Mouse (Mus musculus): ENCODE results near the gene Tubgcp4. TPM values are rescaled to one million over a fixed set of nuclear protein-coding genes. Genes with fewer than 3 reads are reported as not detected.

Tubgcp4 gene
- polyA plus RNA-seq, 1 experiment from 2014 or later, result 84.2 TPM

DNA sequence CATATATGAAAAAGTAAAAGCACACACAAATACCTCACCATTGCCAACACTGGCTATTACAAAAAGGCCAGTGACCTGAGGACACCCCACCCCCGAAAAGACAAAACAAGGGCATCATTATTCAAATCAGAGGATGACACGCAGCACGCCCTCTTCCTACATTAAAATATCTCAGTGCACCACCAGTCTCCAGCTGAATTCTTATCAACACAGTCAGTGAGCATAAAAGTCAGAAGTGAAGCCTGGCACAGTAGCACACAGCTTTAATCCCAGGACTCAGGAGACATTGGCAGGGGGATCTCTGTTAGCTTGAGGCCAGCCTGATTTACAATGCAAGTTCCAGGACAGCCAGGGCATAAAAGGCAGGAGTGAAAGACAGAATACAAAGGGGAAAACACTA, 36.1 kb downstream of the Tubgcp4 start:
- Histone ChIP-seq H3K27me3 (no peaks in the 10 kb centered on the region), H3K4me3 (replicated peaks) (no peak overlapping the region), H3K27ac (no peak overlapping the region), H3K4me1 (replicated peaks) (no peaks in the 10 kb centered on the region), H3K36me3 (peaks cover 97% of the 10 kb centered on the region), H3K4me2 (no peak overlapping the region), H3K9ac (replicated peaks) (no peak overlapping the region), H3K9me3 (no peaks in the 10 kb centered on the region)
- 93% methylated on average over 3 of the region's 3 CpGs for WGBS
- ATAC-seq (ENCODE audit: insufficient number of reproducible peaks, insufficient read depth, low FRiP score, low TSS enrichment, low read depth), result no peak

GRCm38 (mm10) chr2:121214491-121214890, 44.0 kb downstream of the Tubgcp4 start:
- Histone ChIP-seq H3K4me3 (replicated peaks) (no peak overlapping the region), H3K36me3 (peaks cover 96% of the 10 kb centered on the region), H3K4me2 (no peak overlapping the region), H3K9ac (replicated peaks) (no peak overlapping the region), H3K4me1 (replicated peaks) (no peaks in the 10 kb centered on the region), H3K27ac (no peak overlapping the region), H3K9me3 (no peaks in the 10 kb centered on the region), H3K27me3 (no peaks in the 10 kb centered on the region)
- WGBS, result 85% methylated on average over 3 of the region's 3 CpGs
- ATAC-seq (ENCODE audit: insufficient number of reproducible peaks, insufficient read depth, low FRiP score, low TSS enrichment, low read depth), result no peak

DNA sequence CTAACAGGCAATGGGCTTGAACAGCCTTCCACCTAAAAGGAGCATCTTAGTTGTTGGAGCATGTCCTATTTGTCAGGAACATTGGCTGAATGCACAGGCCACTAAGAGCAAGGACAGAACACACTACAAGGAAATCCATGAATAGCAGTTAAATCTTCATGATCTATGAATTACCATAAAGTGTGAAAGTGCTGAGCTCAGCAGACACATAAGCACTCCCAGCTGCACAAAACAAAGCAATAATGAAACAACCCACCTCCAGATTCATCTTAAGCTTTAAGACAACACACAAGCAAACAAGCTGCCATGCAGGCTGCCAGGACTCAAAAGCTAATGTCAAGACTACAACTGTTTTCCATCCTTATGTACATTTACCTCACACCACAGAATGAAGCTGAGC, 48.7 kb downstream of the Tubgcp4 start:
- ATAC-seq (ENCODE audit: insufficient number of reproducible peaks, insufficient read depth, low FRiP score, low TSS enrichment, low read depth), result no peak
- Histone ChIP-seq H3K4me1 (replicated peaks) (no peaks in the 10 kb centered on the region), H3K9ac (replicated peaks) (no peak overlapping the region), H3K27ac (no peak overlapping the region), H3K4me3 (replicated peaks) (no peak overlapping the region), H3K36me3 (peaks cover 93% of the 10 kb centered on the region), H3K27me3 (no peaks in the 10 kb centered on the region), H3K9me3 (no peaks in the 10 kb centered on the region), H3K4me2 (no peak overlapping the region)

DNA sequence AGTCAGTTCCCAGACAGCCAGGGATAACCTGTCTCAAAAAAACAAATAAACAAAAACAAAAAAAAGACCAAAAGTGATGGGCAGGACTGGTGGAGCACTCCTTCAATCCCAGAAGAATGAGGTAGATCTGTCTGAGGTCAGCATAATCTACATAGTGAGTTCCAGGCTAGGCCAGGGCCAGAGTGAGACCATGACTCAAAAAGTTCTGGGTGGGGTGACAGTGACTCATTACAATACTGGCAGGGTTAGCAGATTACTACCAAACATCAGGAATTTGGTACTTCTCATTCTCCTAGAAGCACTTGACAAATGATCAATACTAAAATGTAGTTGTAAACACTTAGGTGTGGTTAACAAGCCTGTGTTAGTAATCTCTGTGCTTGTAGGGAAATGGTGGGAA, 49.5 kb downstream of the Tubgcp4 start:
- Histone ChIP-seq H3K9ac (replicated peaks) (no peak overlapping the region), H3K4me1 (replicated peaks) (no peaks in the 10 kb centered on the region), H3K27ac (no peak overlapping the region), H3K27me3 (no peaks in the 10 kb centered on the region), H3K4me2 (no peak overlapping the region), H3K36me3 (peaks cover 93% of the 10 kb centered on the region), H3K9me3 (no peaks in the 10 kb centered on the region), H3K4me3 (replicated peaks) (no peak overlapping the region)
- no peak for ATAC-seq (ENCODE audit: insufficient number of reproducible peaks, insufficient read depth, low FRiP score, low TSS enrichment, low read depth)

DNA sequence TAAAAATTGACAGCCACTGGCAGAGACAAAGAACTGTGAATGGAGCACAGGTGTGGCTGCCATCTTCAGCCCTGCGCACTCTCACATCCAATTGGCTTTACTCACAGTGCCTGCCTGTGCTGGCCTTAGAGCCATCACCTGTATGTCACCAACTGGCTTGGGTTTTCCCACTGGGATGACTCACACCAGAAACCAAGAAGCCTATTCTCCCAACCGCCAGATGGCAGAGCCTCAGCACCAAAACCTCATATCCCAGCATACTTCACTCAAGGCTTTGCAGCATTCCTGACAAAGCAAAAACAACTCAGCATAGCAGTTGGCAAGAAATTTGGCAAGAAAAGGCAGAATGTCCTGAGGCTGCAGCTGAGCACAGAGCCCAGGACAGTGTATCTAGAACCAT, 52.6 kb downstream of the Tubgcp4 start:
- H3K27me3 ChIP-seq, result no peaks in the 10 kb centered on the region
- H3K9ac ChIP-seq (replicated peaks), result no peak overlapping the region
- WGBS, result 95% methylated on average over 2 of the region's 2 CpGs
- H3K9me3 ChIP-seq, result no peaks in the 10 kb centered on the region
- no peak for ATAC-seq (ENCODE audit: insufficient number of reproducible peaks, insufficient read depth, low FRiP score, low TSS enrichment, low read depth)
- peaks cover 94% of the 10 kb centered on the region for H3K36me3 ChIP-seq
- H3K4me2 ChIP-seq, result no peak overlapping the region
- no peak overlapping the region for H3K4me3 ChIP-seq (replicated peaks)
- H3K4me1 ChIP-seq (replicated peaks), result no peaks in the 10 kb centered on the region
- H3K27ac ChIP-seq, result no peak overlapping the region

DNA sequence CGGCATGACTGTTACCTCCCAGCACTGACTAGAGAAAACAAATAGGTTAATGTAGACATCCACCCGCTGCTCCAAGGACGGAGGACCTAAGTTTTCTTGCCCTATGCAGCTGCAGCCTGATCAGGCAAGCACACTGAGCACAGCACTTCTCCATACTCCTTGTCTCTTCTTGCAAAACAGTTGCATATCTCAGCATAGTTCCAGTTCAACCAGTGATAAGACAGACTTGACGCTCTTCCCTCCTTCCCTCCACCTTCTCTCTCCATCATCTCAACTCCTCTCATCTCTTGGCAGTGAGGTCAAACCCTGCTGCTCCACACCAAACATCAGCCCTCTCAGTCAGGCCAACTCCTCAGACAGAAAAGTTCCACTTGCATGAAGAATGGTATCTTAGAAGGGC, 57.7 kb downstream of the Tubgcp4 start:
- Histone ChIP-seq H3K27me3 (no peaks in the 10 kb centered on the region), H3K9ac (replicated peaks) (no peak overlapping the region), H3K4me2 (no peak overlapping the region), H3K27ac (no peak overlapping the region), H3K36me3 (peaks cover 95% of the 10 kb centered on the region), H3K4me1 (replicated peaks) (no peaks in the 10 kb centered on the region), H3K4me3 (replicated peaks) (no peak overlapping the region), H3K9me3 (no peaks in the 10 kb centered on the region)
- whole genome bisulfite sequencing, result 94% methylated on average over 4 of the region's 4 CpGs
- ATAC-seq (ENCODE audit: insufficient number of reproducible peaks, insufficient read depth, low FRiP score, low TSS enrichment, low read depth), result no peak

GRCm38 (mm10) chr2:121235460-121236072, 65.1 kb downstream of the Tubgcp4 start:
- ATAC-seq (ENCODE audit: insufficient number of reproducible peaks, insufficient read depth, low FRiP score, low TSS enrichment, low read depth), result no peak
- Histone ChIP-seq H3K9ac (replicated peaks) (no peak overlapping the region), H3K27ac (no peak overlapping the region), H3K36me3 (peaks cover 92% of the 10 kb centered on the region), H3K4me2 (no peak overlapping the region), H3K4me3 (replicated peaks) (no peak overlapping the region), H3K27me3 (no peaks in the 10 kb centered on the region), H3K4me1 (replicated peaks) (no peaks in the 10 kb centered on the region), H3K9me3 (no peaks in the 10 kb centered on the region)
- WGBS, result 87% methylated on average over 8 of the region's 8 CpGs

DNA sequence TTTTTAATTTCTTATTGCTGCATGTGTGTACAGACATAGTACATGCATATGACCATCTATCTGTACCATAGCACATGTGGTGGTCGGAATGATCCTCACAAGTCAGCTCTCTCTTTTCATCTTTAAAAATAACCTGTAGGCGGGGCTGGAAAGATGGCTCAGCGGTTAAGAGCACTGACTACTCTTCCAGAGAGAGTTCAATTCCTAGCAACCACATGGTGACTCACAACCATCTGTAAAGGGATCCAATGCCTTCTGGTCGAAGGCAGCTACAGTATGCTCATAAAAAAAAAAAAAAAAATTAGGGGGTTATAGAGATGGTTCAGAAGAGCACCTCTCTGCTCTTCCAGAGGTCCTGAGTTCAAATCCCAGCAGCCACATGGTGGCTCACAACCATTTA, 69.0 kb downstream of the Tubgcp4 start:
- WGBS, result 89% methylated on average over 4 of the region's 4 CpGs
- H3K36me3 ChIP-seq, result peaks cover 91% of the 10 kb centered on the region
- H3K4me2 ChIP-seq, result no peak overlapping the region

GRCm38 (mm10) chr2:121244099-121244498, 73.6 kb downstream of the Tubgcp4 start:
- Histone ChIP-seq H3K27me3 (no peaks in the 10 kb centered on the region), H3K27ac (no peak overlapping the region), H3K4me2 (no peak overlapping the region), H3K9ac (replicated peaks) (no peak overlapping the region), H3K4me3 (replicated peaks) (no peak overlapping the region), H3K36me3 (peaks cover 90% of the 10 kb centered on the region), H3K4me1 (replicated peaks) (no peaks in the 10 kb centered on the region), H3K9me3 (no peaks in the 10 kb centered on the region)
- 96% methylated on average over 5 of the region's 5 CpGs for WGBS
- ATAC-seq (ENCODE audit: insufficient number of reproducible peaks, insufficient read depth, low FRiP score, low TSS enrichment, low read depth), result no peak

More for the DNA sequence above, 69.0 kb downstream of the Tubgcp4 start:
- Histone ChIP-seq H3K9me3 (no peaks in the 10 kb centered on the region), H3K27ac (no peak overlapping the region), H3K4me1 (replicated peaks) (no peaks in the 10 kb centered on the region), H3K4me3 (replicated peaks) (no peak overlapping the region), H3K9ac (replicated peaks) (no peak overlapping the region), H3K27me3 (no peaks in the 10 kb centered on the region)
- no peak for ATAC-seq (ENCODE audit: insufficient number of reproducible peaks, insufficient read depth, low FRiP score, low TSS enrichment, low read depth)

Other genes with a start within 250 kb of the Tubgcp4 start
- gene Ubr1, start 199.9 kb upstream of the Tubgcp4 start, polyA plus RNA-seq (2016; fragmentation: Nextera tagmentation; extraction: Ambion mirVana), result 29.5 and 32.4 TPM in 2 replicates
- gene Tmem62, start 193.6 kb upstream of the Tubgcp4 start, polyA plus RNA-seq (2016; fragmentation: Nextera tagmentation; extraction: Ambion mirVana), result 1.1 and 1.9 TPM in 2 replicates
- 40.3 and 40.9 TPM in 2 replicates for gene Ccndbp1, start 162.3 kb upstream of the Tubgcp4 start, polyA plus RNA-seq (2016; fragmentation: Nextera tagmentation; extraction: Ambion mirVana)
- 3.9 and 4.8 TPM in 2 replicates for gene Epb42, start 133.6 kb upstream of the Tubgcp4 start, polyA plus RNA-seq (2016; fragmentation: Nextera tagmentation; extraction: Ambion mirVana)
- gene Tgm5, start 84.8 kb upstream of the Tubgcp4 start, polyA plus RNA-seq (2016; fragmentation: Nextera tagmentation; extraction: Ambion mirVana), result not detected in 2 replicates
- not detected in 2 replicates for gene Tgm7, start 60.9 kb upstream of the Tubgcp4 start, polyA plus RNA-seq (2016; fragmentation: Nextera tagmentation; extraction: Ambion mirVana)
- gene Adal, start 30.2 kb upstream of the Tubgcp4 start, polyA plus RNA-seq (2016; fragmentation: Nextera tagmentation; extraction: Ambion mirVana), result 22.7 and 22.9 TPM in 2 replicates
- 22.9 and 23.4 TPM in 2 replicates for gene Lcmt2, start 30.0 kb upstream of the Tubgcp4 start, polyA plus RNA-seq (2016; fragmentation: Nextera tagmentation; extraction: Ambion mirVana)
- 11.3 and 12.8 TPM in 2 replicates for gene Zscan29, start 471 bp downstream of the Tubgcp4 start, polyA plus RNA-seq (2016; fragmentation: Nextera tagmentation; extraction: Ambion mirVana)
- 132 and 136 TPM in 2 replicates for gene Trp53bp1, start 100.8 kb downstream of the Tubgcp4 start, polyA plus RNA-seq (2016; fragmentation: Nextera tagmentation; extraction: Ambion mirVana)
- gene Map1a, start 118.9 kb downstream of the Tubgcp4 start, polyA plus RNA-seq (2016; fragmentation: Nextera tagmentation; extraction: Ambion mirVana), result 2.5 and 3.0 TPM in 2 replicates
- 7.6 and 9.9 TPM in 2 replicates for gene Ppip5k1, start 184.7 kb downstream of the Tubgcp4 start, polyA plus RNA-seq (2016; fragmentation: Nextera tagmentation; extraction: Ambion mirVana)
- 1.6 and 2.1 TPM in 2 replicates for gene Ckmt1, start 187.1 kb downstream of the Tubgcp4 start, polyA plus RNA-seq (2016; fragmentation: Nextera tagmentation; extraction: Ambion mirVana)
- not detected in 2 replicates for gene Strc, start 216.5 kb downstream of the Tubgcp4 start, polyA plus RNA-seq (2016; fragmentation: Nextera tagmentation; extraction: Ambion mirVana)
- 620 and 666 TPM in 2 replicates for gene Pdia3, start 243.1 kb downstream of the Tubgcp4 start, polyA plus RNA-seq (2016; fragmentation: Nextera tagmentation; extraction: Ambion mirVana)
- 3.5 and 4.1 TPM in 2 replicates for gene Catsper2, start 243.1 kb downstream of the Tubgcp4 start, polyA plus RNA-seq (2016; fragmentation: Nextera tagmentation; extraction: Ambion mirVana)